Mouse (Mus musculus) MEL (cell line): ENCODE results near the gene Eif1.
"Not testable (repeated sequence)": the region's sequence is repeated elsewhere in the genome, so short reads cannot be mapped to it uniquely, and the experiment has no call there.

Experiments used
- CTCF ChIP-seq, 3 experiments: IDR thresholded peaks in 2 of 3; conservative IDR thresholded peaks in 1 of 3; 2 replicates each; pipeline ENCODE4 v1.5.1; 2011 to 2012; ENCODE audit warnings: low read length in 3 of 3, low read depth in 2 of 3, mild to moderate bottlenecking in 2 of 3, improper control_type of control experiment in 1 of 3, inconsistent platforms in 1 of 3, mixed read lengths in 1 of 3, moderate library complexity in 1 of 3; ENCODE audit not compliant: control insufficient read depth in 1 of 3, insufficient read depth in 1 of 3, poor library complexity in 1 of 3, severe bottlenecking in 1 of 3
- EP300 ChIP-seq, 2 experiments: IDR thresholded peaks; 2 replicates each; pipeline ENCODE4 v1.6.1; 2011; ENCODE audit warnings: improper control_type of control experiment in 2 of 2, low read length in 2 of 2, low read depth in 1 of 2, mild to moderate bottlenecking in 1 of 2
- HCFC1 ChIP-seq: IDR thresholded peaks from 2 replicates; pipeline ENCODE4 v1.6.1; 2012; ENCODE audit warnings: low read depth, mild to moderate bottlenecking, inconsistent platforms, low read length, improper control_type of control experiment, moderate library complexity
- NRF1 ChIP-seq: IDR thresholded peaks from 2 replicates; pipeline ENCODE4 v1.6.1; 2014; ENCODE audit warnings: low read depth, mild to moderate bottlenecking, inconsistent platforms, low read length, improper control_type of control experiment, moderate library complexity; ENCODE audit not compliant: poor library complexity, insufficient read depth, severe bottlenecking
- POLR2AphosphoS5 ChIP-seq: IDR thresholded peaks from 2 replicates; pipeline ENCODE4 v1.6.1; 2012; ENCODE audit warnings: low read depth, borderline replicate concordance, mild to moderate bottlenecking, inconsistent platforms, low read length, moderate library complexity, mixed read lengths
- TCF12 ChIP-seq: IDR thresholded peaks from 2 replicates; pipeline ENCODE4 v1.6.1; 2014; ENCODE audit warnings: low read depth, mild to moderate bottlenecking, inconsistent platforms, low read length, improper control_type of control experiment, moderate library complexity
- UBTF ChIP-seq: IDR thresholded peaks from 2 replicates; pipeline ENCODE4 v1.6.1; 2012; ENCODE audit warnings: low read depth, mild to moderate bottlenecking, inconsistent platforms, low read length, improper control_type of control experiment, moderate library complexity, borderline replicate concordance; ENCODE audit not compliant: insufficient read depth
- ZKSCAN1 ChIP-seq: IDR thresholded peaks from 2 replicates; pipeline ENCODE4 v1.6.1; 2012; ENCODE audit warnings: low read depth, mild to moderate bottlenecking, inconsistent platforms, low read length, improper control_type of control experiment, moderate library complexity

- not testable (repeated sequence) for TF ChIP-seq POLR2AphosphoS5; NRF1; EP300 (IDR thresholded peaks at IDR 0.05; ENCODE audit: low read depth in 1 of 2, low read length in 2 of 2); UBTF; TCF12; CTCF (IDR thresholded peaks at IDR 0.05 in 2 of 3, conservative IDR thresholded peaks at IDR 0.05 in 1 of 3; ENCODE audit: control insufficient read depth in 1 of 3, insufficient read depth in 1 of 3, low read depth in 2 of 3, low read length in 3 of 3, poor library complexity in 1 of 3, severe bottlenecking in 1 of 3); ZKSCAN1; HCFC1
Measured at GRCm38 (mm10) chr11:100361059-100361458, 41.4 kb downstream of the Eif1 start.
